Mouse (Mus musculus): ENCODE results near the gene Tas2r130.

GRCm38 (mm10) chr6:131630812-131631211 is at the start of gene Tas2r130:
- no peak for TF ChIP-seq CTCF (IDR thresholded peaks at IDR 0.05; ENCODE audit: low read depth)
- TF ChIP-seq EP300 (IDR thresholded peaks at IDR 0.05; ENCODE audit: low read depth) = no peak

Measured in liver, embryonic 14.5 days (tissue).